Mouse (Mus musculus) thymus, postnatal 25 days (tissue): ENCODE measurements around the gene Foxred2.

Experiments
- DNase-seq: peaks from one replicate; pipeline ENCODE4 v3.0.0; 2022

Foxred2 gene

DNA sequence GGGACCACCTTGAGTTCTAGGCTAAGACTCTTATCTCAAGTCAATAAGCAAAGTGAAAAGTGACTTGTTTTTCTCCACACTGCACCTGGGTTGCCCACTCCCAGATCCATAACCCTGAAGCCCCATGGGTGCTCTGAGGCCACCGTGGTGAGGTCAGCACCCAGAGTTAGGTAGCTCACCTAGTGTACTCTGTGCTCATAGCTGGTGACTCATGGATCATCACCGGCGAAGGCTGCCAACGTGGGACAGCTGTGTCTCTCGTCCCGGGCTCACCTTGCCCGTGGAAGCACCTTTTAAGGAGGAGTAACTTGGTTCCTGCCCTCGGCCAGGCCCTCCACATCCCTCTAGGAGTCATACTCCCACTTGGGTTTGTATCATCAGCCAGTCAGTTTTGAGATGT is 43.5 kb downstream of the Foxred2 start:
- DNase-seq: no peak

DNA sequence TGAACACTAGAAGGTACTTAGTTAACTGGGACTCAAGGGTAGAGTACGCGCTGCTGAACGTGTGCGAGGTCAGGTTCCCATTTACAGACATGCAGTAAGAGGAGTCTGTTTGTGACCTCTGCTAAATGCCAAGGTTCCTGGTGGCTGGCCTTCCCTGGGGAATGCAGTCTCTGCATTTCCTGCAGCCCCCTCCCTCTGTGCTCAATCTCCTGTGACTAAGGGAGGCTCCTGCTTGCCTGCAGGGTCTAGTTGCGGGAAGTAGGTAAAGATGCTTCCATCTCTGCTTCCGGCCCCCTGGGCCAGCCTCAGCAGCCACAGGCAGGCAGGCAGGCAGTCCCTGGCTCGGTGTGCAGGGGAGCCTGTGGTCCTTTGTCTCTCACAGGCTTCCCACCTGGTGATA is 43.9 kb downstream of the Foxred2 start:
- no peak for DNase-seq

DNA sequence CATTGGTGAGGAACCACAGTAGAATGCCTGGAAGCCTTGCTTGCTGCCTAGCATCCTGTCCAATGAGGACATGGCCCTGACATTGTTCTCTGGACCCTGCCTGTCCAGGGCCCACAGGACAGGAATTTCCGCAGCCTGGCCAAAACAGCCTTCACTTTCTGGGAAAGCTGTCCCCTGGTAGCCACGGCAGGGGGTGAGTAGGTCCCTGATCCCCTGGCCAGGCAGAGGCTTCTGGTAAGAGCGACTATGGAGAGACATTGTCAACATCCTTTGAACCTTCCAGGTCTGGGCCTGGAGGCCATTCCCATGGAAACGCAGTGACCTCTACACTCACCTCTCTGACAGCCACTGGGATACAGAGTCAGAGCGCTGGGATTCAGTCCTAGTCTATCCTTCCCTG is 44.5 kb downstream of the Foxred2 start:
- no peak for DNase-seq

DNA sequence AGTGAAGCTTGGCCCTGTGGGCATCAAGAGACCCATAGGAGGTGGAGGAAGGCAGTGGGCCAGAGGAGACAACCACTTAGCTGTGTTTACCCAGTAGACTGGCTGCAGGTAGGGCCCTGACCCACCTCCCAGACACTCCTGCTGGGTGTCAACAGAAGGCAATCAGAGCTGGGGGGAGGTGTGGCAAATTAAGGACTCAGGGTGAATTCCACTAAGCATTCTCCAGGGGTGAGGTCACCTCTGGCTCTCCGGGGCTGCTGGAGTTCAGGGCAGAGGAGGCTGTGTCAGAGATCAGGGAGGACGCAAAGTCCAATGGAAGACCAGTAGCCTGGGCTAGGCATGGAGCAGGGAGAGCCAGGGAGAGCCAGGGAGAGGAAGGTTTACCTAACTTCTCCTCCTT is 45.5 kb downstream of the Foxred2 start:
- no peak for DNase-seq

DNA sequence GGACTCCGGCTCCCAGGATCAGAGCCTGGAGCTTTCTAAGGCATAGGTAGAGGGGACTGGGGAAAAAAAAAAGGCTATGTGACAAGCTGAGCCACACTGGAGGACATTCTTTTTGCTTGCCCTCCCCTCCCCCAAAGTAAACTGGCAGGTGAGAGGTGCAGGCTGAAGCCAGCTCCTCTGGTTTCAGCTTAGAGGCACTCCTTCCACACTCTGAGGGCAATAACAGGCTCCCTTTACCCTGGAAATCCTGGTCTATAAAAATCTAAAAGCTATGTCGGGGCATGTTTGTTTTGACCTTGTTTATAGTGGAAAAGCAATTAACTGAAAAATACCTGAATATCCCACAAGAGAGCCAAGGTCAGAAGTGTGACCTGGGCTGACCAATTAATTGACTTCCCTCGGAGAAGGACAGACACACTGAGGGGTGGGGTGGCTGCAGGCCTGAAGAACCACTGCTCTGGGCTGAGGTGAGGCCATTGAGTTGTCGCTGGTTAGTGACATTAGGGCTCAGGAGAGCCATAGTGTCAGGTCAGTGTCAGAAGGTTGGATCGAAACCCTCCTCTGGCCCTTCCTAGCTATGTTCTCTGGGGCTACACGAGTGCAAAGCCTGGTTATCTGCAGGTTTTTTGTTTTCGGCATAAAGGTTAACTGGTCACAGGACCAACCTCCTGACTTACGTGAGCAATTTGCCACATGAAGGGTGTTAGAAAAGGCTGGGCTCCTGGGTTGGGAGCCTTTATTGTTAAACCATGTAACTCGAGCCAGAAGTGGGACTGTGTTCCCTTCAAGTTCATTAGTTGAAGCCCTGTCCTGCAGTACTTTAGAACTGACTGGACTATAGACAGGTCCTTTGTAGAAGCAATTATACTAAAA is 48.6 kb downstream of the Foxred2 start:
- DNase-seq: no peak

DNA sequence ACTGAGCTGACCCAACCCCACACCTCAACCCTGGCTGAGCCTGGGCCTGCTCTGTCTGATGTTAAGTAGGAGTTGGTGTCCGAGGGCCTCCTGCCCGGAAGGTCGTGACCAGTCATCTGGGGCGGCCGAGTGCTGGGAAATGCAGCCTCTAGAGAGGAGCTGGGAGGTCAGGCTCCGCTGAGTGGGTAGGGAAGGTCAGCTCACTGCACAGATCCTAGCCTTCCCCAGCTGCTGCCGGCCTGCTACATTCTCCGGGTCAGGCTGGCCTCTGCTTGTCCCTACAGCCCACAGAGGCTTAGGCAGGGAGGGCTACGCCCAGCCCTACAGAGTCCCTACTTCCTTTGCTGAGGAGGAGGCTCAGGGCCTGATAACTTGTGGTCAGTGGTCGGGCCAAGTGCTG is 50.0 kb downstream of the Foxred2 start:
- no peak for DNase-seq

DNA sequence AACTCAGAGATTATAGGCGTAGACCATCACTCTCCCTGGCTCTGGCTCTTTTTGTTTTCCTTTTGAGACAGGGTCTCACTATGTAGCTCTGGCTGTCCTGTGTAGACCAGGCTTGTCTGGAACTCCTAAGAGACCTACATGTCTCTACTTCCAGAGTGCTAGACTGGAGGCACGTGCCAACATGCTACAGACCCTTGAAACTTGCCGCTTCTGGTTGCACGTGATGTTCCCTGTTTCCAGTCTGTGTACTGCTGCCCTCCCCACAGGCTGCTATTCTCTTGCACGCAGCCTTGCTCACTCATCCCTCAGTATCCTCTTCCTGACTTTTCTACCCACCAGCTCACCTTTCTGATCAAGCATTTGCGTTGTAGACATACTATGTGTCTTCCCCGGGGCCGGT is 50.4 kb downstream of the Foxred2 start:
- DNase-seq: no peak

DNA sequence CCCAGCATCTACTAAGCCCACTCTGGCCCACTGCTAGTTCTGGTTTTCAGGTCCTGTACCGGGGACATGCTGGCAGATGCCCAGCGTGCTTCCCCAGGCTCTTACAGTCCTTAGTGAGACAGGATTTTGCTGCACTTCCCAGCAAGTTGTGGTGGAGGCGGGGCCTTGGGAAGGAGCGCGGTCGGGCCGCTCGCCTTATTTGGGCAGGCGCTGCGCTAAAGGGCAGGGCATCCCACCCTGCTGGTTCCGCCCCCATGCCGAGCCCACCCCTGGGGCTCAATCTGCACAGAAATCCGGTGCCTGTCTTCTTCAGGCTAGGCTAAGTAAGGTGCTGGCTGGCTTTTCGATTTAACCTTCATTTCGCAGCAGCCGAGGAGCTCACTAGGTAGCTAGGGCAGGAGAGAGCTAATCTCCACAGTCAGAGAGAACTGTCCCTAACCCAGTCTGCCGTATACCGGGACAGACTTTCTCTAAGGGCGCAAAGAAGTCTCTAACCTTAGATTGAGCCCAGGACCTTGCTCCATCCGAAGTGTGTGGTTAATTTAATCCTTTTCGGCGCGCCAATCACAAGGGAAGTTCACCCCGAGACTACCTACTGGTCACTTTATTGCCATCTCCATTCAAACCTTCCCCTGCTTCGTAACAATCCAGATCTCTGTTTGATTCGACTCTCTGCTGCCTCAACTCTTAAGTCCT is 51.1 kb downstream of the Foxred2 start:
- peak; percentile 81 for DNase-seq

DNA sequence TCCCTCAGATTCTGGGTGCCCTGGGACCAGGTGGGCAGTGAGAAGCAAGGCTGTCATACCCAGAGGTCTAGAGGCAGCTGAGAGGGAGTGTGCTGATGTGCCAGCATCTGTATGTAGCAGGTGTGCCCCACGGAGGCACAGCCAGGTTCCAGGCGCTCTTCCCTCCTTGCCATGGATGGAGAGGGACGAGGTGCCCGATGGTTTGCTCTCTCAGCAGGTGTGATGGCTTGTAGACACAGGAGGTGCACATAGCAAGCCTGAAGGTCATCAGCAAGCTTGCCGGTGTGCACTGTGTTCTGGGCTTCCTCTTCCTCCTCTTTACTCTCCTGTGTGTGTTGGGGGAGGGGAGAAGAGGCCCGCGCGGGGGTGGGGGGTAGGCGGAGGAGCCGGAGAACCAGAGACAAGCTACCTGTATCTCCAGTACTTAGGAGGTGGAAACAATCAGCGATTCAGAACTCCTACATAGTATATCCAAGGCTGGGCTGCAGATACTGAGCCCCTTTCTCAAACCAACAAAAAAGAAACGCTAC is 52.1 kb downstream of the Foxred2 start:
- peak; percentile 57 for DNase-seq

DNA sequence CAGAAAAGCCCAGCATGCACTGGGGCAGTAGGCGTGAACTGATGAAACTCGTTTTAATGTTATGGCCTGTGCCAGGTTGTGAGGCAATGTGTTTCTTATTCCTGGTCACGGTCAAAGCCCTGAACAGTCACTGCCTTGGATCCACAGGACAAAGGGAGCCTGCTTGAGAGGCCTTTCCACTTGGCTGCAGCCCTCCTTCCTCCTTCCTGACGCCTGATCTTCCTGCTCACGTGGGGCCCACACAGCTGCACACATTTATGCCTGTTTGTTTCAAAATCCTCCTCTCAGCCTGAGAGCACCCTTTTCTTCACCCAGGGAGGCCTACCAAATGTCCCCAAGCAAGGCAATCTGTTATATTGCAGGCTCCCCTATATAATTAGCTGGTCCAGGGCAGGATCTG is 53.3 kb downstream of the Foxred2 start:
- DNase-seq: peak; percentile 21

DNA sequence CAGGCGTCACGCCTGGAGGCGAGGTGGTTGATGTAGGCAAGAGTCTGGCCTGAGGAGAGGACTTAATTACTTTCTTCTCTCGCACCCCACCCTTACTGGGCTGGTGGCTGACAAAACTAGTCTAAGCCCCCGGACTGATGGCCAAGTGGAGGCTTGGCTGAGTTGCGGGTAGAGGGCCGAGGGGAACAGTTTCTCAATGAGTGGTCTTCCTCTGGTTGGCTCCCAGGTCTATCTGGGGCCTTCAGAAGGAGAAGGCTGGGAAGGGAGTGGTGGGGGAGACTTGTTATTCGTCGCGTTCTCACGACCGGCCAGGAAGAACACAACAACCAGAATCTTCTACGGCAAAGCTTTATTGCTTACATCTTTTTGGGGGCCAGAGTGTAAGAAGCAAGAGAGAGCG is 61.6 kb downstream of the Foxred2 start:
- no peak for DNase-seq

DNA sequence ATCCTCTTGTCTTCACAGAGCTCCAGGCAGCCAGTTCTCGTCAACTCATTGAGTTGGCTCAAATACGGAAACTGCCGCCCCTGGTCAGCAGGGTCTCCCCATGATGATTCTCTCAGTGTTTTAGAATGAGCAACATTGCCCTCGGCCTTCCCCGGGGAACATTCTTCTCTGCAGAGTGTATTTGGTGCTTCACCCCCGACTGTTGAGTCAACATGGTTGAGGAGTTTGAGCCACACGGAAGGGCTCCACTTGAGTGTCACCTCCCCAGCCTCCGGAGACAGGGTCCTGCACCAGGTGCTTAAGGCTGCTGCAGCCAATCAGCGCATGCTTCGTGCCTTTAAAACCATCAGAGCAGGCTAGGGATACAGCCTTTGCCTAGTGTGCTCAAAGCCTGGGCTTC is 63.2 kb downstream of the Foxred2 start:
- DNase-seq: no peak

DNA sequence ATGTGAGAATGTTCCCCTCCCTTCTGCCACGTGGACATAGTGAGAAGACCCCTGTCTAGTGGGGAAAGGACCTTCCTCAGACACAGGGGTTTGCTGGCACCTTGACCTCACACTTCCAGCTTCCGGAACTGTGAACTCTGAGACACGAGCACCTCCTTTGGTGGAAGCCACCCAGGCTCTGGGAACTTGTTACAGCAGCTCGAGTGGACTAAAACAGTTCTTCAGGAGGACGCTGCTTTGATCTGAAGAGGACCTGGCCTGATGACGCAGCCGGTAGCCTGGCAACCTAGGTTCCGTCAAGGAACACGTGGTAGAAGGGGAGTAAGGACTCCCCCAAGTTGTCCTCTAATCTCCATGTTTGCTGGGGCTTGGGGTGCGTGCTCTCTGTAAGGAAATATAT is 64.1 kb downstream of the Foxred2 start:
- no peak for DNase-seq

DNA sequence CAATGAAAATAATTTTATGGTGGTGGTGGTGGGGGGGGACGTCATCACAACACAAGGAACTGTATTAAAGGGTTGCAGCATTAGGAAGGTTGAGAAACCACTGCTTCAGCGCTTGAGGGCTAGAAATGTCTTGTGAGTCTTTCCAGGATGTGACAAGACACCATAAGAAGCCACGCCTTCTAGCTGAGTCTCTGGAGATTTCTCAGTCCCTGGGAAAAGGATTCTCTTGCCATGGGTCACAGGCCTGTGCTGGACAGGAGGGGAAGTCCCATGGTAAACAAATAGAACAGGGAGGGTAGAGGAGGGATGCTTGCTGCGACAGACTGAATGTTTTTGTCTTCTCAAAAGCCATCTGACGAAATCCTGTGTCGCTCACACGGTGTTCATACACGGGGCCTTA is 64.8 kb downstream of the Foxred2 start:
- no peak for DNase-seq
